Mouse (Mus musculus) induced T-regulatory cell, adult 2 months (primary cell): Measurements from ENCODE around the gene Lrba.

Experiments
- DNase-seq: peaks from one replicate; pipeline ENCODE4 v3.0.0-alpha.2; 2012; ENCODE audit warnings: low read depth

Lrba gene

DNA sequence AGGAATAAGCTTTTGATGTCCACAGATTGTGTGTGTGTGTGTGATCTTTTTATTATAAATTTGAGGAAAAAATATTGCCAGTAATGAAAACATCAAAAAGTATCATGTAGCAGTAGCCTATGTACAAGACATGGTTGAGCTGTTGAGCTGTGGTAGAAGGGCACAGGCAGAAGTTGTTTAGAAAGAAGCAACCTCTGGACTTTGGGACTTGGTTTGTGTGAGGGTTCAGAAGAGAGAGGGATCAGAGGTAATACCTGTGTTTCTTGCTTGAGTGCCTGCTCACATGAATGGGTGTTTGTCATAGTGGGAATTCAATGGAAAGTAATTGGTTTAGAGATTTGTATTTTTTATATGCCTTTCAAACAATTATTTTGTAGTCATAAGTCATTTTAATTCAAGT, 276.1 kb downstream of the Lrba start:
- no peak for DNase-seq

DNA sequence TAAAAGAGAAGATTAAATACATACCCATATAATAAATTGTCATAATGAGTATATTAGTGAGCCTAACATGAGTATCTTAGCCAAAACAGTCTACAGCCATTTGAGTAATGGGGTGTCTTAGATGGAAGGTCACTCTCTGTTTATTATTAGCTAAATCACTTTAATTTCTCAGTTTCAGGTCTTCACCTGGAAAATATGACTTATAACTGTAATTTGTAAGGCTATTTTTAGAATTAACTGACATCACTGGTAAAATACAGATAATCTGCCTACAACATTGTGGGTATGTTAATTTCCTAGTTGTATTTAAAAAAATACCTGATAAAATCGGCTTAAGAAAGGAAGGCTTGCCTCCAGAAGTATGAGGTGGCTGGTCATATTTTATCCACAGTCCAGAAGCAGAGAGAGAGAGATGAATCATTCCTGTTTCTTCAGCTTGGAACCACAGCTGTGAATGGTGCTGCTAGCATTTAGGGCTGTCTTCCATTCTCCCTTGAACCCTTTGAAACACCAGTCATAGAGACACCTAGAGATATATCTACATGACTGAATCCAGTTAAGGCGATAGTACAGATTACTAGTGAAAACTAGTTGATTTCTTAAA, 294.1 kb downstream of the Lrba start:
- DNase-seq: no peak

DNA sequence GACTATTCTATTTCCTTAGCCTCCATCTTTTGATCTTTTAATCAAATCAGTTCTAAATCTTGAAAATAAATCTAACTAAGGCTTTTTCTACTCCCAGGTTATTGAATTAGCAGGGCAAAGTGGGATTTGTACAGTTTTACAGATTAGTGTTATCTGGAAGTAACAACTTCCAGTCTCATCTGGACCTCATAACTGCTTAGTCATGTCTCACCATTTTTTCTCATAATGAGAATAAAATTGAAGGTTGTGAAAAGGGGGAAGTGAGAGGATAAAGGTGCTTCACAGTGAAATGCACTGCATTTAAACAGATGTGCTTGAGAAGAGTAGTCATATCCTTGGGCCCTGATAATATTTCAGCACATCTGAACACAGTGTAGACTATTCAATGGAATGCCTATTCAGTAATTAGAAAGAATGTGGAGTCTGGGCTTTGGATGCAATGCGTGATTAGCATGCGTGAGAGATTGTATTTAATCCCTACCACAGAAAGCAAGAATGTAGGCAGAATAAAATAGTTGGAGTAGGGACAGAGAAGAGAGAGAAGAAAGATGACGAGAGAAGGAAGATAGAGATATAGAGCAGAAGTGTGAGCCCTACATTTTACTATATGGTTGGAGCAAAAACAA, 298.5 kb downstream of the Lrba start:
- no peak for DNase-seq

DNA sequence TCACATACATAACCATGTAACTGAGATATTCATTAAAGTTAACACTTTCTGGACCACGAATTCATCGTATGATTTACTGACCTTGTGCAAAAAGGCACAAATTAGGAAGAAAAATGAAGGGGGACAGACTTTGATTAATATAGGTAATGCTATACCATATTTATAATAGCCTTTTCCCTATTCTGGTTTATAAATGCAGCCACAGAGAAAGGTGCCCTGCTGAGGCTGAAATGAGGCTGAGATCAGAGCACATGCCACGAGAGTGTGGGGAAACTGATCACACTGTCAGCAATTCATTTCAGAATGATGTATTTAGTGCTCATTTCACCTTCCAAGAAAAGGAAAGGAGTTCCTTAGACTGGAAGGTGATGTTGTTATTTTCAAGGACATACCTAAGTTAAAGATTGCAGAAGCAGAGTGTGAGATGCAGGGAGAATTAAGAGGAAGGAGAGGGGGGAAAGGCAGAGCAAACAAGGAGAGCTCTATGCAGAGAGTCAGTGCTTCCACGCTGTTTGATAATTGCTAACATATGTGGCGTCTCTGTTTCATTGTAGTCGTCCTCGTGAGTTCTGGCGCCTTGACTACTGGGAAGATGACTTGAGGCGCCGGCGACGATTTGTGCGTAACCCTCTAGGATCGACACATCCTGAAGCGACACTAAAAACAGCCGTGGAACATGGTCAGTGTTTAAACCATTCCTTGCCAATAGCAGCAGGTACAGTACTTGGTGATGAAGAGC, 307.2 kb downstream of the Lrba start:
- DNase-seq: no peak

DNA sequence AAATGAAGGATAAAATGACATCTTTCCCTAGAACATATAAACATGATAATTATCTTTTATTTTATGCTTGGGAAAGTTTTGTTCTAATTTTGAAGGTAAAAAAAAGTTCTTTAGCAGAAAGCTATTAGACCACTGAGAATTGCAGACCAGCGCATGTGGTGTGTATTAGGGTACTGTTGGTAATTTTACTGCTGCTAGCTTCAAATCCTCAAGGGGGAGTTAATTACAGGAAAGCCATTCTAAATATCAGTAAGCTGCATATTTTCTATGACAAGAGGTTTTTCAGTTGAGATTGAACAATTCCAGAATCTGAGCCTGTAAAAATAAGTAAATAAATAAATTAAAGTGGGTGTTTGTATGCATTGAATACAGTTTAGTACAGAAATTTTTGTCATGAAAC, 312.3 kb downstream of the Lrba start:
- no peak for DNase-seq

DNA sequence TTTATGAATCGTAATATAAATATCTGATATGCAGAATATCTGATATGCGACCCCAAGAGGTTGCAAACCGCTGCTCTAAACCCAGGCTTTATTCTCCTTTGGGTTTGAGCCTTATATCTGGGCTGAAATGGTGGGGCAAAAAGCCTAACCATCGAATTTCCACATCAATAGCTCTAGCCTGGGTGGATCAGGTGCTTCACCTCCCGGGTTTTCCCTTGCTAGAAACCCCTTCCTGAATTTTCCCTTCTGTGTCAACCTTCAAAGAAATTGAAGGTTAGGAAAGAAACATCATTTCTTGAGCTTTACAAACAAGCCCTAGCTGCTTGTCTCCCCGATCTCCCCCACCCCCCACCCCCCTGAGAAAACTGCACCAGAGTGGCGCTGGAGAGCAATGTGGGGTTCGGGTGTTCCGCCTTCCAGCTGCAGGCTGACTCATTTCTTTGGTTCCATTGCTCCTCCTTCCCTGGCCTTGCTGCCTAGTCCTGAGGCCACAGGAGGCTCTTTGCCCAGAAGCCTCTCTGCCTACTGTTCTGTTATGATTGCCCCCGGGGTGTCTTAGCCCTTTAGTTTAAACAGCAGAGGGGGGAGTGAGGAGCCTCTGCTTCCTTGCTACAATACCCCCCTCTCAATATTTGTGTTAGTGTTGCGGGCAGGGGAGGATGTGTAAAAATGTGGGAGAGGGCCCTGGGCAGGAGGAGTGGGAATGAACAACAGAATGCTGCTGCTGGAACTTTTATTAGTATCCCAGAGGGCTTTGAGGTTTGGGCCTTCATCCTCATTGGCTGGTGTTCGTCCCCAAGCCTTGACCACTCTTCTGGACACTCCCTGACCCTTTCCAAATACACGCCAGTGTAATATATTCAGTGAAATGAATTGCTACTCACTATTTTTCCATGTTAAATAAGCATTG, 314.4 kb downstream of the Lrba start:
- no peak for DNase-seq

DNA sequence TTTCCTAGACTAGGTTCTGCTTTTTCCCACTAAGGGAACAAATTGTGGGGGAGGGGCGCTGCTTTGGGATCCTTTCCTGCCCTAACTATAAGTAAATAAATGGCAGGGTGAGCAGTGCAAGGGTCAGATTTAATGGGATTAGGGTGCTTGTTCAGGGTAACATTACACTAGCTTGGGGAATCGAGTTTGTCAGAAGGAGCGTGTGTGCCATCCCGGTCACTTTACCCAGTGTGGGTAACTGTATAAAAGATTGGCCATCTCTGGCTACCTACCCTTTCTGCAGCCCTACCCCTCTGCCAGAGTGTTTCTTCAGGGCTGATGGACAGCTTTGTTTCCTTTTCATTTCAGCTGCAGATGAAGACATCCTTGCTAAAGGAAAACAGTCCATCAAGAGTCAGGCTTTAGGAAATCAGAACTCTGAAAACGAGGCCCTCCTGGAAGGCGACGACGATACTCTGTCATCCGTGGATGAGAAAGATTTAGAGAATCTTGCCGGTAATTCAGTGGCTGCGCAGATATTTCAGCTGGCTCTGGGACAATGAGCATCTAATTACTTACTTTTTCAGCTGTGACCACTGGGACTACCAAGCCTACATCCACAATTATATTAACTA, 315.2 kb downstream of the Lrba start:
- DNase-seq: no peak

DNA sequence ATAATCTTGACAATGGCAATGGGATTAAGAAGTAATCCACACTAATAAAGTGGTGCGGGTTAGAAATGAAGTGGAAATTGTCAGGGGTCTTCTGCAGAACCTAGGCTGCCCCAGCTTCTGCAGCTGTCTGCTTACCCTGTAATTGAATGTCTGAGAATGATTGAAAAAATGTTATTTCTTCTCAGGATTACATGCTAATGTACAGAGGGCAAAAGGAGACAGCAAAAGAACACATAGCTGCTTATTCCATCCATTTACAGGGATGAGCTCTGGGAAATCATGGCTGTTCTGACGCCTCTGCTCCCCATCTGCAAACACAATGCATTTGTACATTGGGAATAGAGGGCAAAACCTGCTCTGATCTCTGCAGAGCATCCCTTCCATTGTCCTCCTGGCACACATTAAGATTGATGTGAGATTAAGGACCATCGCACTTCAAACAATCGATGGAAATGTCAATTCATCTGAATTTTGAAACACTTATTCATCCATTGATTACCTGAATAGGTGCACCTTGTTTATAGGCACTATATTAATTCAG, 316.7 kb downstream of the Lrba start:
- DNase-seq: no peak

DNA sequence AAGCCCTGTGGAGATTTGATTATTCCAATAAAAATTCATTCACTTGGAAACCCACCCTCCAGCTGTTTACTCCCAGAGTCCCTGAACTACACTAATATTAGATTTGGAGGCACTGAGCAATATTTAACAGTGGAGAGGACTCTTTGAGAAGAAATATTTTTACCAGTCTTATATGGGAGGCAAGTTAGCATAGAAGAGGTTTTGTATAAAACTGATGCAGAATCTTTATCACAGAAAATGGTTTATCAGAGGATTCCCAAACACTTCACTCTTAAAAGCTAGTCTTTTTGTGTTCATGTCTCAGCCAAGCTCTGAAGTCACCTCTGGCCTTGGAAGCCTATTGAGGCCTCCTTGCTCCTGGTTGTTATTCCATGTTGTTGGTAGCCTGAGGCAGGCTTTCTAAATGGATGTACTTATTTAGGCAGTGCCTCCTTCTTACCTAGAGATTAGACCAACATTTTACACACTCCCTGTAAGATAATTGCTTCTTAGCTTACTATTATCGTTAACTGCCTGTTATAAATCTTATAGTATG, 317.4 kb downstream of the Lrba start:
- DNase-seq: no peak

DNA sequence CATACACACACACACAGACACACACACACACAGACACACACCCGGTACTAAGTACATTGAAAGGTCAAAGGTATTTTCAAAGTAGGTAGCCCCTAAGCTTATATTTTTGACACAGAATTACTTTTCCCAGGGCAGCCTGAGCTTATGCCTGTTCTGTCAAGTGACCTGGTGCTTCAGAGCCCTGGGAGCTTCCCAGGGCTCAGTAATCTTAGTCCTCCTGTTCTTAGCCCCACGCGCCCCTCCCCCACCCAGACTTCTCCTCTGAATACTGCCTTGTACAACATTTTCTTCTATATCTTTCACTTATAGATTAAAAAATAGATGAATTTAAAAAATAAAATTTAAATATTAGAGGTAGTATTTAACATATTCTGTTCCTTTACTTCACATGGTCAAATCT, 320.3 kb downstream of the Lrba start:
- DNase-seq: no peak

DNA sequence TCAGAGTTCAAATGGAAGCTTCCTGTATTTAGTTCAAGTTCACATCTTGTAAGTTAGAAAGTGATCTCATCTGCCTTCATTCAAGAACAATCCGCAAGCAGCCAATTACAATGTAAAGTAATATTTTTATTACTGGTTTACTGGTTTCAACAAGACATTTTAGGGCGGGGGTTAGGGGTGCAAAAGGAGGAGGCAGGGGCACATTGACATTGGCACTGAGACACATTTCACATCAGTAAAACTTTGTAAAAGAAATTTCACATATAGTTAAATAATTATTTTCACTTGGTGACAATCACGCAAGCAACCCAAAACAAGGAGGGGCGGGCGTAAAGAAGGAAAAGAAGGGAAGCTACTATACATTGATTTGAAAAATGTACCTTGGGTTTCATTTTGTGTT, 321.5 kb downstream of the Lrba start:
- no peak for DNase-seq

DNA sequence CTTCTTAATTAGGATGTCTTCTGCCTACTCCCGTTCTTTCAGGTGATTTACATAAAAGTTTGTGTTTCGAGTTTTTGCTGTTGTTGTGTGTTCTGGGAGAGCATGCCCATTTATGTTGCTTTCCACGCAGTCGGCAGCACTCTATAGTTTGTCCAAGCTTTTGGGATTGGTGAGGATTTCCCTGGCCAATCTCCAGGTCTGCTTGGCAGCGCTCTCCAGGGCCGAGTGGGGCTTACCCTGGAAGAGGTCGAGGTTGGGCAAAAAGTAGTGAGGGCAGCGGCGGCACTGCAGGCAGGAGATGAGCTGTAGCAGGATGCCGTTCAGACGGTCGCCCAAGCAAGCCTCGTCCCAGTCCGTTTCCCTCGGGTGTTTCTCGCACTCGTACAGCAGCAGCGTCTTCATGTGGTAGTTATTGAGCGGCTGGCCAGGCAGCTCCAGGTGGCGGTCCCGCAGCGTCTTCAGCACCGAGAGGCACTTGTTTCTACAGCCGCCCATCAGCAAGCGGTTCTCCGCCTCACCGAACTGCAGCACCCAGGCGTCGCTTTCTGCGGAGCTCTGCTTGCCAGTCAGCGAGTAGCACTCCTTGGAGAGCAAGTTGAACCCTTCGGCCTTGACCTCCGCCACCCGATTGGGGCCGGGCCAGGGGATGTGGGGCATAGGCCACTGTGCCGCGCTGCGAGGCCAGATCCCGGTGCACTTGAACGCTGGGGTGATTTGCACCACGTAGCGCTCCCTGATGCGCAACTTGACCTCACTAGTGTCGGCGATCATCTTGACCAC, 322.2 kb downstream of the Lrba start:
- DNase-seq: peak; percentile 59

DNA sequence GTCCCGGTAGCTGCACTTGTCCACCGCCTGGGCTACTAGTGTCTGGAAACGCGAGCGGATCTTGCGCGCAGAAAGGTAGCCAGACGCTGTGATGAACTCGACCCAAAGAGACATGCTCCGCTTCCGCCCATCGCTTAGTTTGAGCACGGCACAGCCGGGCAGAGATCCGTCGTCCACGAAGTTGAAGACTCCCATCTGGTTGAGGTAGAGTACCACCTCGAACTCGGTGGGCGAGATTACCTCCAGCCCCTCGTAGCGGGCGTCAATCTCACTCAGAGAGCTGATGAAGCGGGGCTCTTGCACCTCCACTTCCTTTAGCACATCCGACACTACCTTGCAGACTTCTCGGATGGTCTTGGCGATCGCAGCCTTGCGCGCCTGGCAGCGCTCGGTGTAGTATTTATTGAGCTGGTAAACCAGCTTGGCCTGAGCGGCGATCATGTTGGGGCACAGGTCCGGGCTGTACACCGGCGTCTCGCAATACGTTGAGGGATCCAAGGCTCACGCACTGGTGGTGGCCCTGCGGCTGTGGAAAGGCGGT, 322.8 kb downstream of the Lrba start:
- DNase-seq: peak; percentile 56

DNA sequence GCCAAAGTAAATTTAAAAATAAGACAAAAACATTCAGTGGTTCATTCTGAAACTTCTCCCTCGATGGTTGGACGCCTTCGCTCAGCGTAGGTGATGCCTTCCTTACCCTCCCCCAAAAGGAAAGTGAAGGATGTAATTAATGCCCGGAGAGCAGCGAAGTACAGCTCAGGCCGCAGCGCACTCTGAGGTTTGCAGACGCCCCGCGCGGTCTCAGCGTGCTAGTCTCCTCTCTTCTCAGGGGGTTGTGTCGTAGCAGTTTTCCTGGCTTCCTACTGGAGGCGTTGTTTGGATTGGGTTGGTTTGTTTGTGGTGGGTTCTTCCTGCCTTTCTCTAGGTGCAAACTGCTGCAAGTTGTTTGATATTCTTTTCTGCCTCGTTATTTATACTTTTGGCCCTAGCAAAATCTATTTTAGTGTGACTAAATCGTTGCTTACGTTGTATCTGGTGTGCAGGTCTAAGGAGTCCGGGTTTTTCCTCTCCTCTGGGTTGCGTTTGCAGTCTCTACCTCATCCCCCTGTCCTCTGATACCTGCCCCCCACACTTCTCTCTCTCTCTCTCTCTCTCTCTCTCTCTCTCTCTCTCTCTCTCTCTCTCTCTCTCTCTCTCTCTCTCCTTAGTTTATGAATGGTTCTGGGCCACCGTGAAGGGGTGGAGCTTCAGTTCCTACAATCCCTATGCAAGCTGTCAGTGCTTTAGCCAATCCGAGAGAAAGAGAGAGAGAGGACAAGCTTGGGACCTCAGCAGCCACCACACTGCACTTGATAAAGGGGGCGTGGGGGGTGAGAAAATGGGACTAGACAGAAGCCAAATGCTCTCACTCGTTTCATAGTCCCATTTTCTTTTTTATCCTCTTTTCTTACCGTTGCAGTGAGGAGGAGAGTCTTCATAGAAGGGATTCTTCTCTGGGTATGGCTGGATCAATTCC, 323.9 kb downstream of the Lrba start, which contains the start of gene Mab21l2:
Mab21l2 (minus strand) TSS at position 539 of the 925 bp plus-strand sequence.
- DNase-seq: peak; percentile 26

DNA sequence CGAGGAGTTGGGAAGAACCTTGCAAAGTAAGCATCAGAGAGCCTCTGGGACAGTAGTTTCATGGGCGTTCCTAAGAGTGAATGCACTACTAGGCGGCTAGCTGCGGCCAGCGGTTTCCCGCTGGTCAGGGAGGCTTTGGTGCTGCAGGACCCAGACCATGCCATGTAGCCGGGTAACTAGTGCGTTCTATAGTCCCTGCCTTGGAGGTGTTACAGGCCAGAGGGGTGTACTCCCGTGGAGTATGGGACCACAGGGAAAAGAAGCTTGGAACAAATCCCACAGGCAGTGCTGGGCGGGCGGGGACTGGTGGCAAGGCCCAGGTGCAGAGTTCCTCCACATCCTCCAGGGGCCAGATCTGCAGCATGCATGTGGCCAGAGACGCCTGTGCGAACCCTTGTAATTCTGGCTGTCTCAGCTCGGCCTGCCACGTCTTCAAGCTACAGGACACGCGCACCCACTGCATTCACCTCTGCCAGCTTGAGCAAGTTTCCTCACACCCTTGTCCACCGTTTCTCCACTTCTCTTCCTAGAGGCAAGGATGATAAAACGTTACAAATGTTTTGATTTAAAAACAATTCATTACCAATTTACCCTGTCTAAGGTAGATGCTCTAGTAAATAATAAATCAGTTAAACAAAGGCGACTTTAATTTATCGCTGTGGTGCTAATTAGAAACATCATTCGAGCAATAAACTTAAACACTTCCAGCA, 326.0 kb downstream of the Lrba start:
- no peak for DNase-seq

DNA sequence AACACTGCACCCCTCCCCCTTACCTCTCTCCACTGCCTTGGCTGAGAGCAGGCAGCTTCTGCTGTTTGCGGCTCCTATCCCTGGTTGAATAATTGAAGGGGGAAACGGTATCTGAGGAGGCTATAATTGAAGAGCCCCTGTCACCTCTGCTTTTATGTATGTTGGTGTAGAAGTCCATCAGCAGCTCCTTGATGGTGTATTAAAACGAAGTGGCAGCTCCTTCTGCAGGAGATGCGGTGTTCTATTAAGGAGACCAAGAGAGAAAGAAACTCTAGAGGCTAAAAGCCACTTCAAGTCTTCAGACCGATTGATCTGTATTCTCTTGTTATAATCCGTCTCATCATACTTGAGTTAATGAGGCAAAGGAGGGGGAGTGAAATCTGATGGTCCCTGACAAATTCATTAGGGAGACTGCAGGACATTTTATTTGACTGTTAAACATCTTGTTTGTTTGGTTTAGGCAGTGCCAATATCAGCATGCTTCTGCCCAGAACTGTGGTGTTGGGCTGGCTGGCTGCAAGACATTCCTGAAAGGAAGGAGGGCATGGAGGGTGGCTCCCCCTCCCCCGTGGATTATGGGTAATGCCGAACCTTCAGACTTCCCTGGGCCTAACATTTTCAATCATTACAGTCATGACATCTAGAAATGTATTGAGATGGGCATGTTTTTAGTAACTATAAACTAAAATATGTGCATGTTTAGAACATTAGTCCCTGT, 326.7 kb downstream of the Lrba start:
- no peak for DNase-seq

DNA sequence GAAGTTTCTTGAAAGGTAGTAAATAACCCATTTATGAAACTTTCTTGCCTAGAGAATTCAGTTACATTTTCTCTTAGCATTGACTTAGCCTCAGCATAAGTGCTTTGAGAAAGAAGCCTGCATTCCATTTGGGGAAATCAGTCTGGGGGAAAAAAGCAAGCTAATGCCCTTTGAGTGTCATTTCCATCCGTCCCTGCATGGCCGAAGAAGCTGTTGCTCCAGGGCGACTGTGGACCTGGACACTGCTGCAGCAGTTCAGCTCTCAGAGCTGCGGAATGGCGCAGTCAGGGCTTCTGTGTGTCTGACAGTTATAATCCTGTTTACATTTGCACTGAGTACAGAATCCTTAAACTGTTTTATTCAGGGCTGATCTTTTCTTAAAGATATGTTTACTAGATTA, 327.7 kb downstream of the Lrba start:
- no peak for DNase-seq

DNA sequence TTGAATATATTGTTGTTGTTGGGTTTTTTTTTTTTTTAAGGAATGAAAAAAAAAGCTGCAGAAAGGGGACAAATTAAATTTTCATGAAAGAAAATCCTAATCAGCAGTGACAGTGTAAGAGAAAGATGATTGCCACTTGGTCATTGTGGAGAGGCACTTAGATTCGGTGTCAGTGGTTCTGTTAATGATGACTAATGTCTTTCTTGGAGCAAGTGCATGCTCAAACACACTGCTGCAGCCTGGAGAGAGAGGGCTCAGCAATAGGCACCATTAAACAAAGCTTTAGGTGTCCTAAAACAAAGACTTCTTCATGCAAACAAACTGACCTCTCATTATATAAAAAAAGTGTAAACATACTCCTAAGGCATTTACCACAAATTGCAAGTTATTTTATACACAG, 334.5 kb downstream of the Lrba start:
- no peak for DNase-seq
